Mouse (Mus musculus) induced T-regulatory cell, adult 2 months (primary cell): Measurements from ENCODE around the gene Rrp7a.
A peak's percentile ranks its signal among the peaks of the same experiment; 100 is the strongest.

Experiments
- DNase-seq: peaks from one replicate; pipeline ENCODE4 v3.0.0-alpha.2; 2012; ENCODE audit warnings: low read depth

Rrp7a gene

DNA sequence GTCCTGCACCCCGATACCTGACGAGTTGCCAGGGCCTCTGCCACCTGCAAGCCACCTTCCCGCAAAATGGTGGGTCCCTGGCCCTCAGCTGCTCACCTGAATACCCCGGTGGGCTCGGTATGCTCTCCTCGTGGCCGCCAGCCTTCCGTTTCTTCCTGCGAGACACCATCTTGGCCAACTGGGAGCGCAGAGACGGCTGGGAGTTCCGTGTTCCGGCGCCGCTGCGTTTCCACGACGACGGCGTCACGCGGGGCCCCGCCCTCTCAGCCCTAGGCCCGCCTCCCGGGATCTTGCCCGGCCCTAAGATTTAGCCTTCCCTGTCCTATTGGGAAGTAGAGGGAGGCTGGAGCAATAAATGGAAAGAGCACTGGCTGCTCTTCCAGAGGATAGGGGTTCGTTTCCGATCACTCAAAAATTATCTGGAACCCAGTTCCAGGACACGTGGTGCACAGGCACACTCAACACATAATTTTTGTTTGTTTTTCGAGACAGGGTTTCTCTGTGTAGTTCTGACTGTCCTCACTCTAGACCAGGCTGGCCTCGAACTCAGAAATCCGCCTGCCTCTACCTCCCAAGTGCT is at the start of gene Rrp7a:
TSS of gene Rrp7a (minus strand) at position 236 of the 580 bp plus-strand sequence.
- DNase-seq: peak; percentile 88

DNA sequence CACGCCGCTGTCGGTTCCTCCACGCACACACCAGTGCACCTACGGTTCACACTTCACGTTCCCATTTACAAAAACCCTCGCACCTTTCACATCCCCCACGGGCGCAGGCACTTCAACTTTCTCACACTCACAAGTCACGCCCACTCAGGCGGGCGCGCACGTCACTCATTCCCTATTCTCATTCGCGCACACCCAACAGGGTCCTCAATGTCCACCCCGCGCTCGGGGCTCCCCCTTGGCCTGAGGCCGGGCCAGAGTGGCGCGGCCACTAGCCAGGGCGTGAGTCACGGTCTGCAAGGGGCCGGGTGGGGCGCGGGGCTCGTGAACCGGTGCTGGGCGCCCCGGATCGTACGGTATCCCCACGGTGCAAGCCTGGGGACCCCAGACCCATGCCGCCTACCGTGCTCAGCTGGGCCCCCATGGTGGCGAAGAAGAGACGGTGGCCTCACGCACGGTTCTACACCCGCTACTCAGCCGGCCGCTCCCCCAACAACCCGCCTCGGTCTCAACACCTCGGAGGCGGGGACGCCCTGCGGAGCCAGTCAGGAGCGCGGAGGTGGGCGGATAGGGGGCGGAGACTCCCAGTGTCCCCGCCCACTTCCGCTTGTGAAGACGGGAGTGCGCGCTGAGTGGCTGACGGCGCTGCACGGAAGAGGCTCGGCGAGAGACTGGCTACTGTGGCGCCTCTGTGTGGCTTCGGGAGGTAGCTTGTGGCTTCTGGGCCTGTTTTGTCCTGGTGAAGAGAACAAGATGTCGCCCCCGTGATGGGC is 49.3 kb upstream of the Rrp7a start:
- peak; percentile 99 for DNase-seq

DNA sequence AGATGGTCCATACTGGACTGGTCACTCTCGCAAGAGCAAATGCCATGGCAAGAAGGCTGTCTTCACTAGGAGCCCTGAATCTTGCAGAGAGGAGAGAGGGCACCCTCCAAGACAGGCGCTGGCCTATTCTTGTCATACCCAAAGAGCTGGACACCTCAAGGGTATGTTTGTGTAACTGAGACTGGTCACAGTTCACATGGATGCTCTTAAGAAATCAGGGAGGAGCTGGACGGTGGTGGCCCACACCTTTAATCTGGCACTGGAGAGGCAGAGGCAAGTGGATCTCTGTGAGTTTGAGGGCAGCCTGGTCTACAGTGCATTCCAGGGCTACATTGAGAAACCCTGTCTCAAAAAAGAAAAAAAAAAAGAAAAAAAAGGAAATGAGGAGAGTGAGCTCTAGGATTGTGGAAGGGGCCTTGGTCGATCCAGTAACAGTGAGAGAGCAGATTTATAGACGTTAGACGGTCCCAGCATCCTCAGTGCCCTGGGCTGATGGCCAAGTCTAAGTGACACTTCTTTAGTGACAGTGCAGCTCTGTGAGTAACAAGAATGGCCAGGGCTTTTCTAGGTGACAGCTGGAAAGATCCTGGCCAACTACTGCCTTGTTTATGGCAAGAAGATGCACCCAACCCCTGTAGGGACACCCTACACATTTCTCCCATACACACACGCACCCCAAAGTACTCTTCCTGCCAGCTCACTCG is 48.5 kb upstream of the Rrp7a start:
- DNase-seq: no peak

DNA sequence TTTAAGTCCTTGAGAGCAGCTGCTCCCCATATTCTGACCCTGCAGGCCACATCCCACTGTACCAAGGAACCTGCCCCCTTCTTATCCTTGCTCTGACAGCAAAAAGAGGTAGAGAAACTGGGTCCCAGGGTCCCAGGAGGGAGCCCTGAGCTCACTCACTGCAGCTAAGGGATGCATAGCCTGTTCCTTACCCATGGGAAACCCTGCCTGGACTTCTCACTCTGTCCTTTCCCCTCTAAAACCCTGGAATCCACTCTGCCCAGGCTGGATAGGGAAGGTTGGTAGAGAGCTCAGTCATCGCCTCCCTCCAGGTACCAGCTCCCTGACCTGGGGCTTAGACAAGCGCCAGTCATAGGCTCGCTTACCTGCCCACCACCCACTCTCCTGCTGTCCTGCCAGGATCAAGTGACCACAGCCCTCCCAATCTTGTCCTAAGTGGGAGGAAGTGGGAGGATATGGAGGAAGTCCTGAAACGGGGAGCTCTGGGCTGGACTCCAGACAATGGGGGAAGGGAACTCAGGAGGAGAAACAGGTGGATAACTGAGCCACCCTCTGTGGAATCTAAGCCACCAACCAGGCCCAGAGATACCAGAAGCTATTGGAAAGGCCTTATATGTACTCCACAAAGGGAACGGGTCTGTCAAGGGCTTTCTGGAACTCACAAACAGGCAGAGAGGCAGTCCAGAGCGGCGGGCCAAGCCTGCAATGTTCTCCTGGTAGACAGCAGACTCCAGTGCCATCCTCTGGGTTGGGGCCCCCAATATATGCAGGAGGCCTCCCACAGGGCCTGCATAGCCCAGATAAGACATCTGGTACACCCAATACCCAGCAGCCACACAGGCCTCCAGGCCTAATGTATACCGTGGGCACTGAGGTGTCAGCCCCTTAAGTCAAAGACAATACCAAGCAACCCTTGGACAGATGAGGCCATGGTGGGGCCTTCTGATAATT is 47.4 kb upstream of the Rrp7a start:
- no peak for DNase-seq

DNA sequence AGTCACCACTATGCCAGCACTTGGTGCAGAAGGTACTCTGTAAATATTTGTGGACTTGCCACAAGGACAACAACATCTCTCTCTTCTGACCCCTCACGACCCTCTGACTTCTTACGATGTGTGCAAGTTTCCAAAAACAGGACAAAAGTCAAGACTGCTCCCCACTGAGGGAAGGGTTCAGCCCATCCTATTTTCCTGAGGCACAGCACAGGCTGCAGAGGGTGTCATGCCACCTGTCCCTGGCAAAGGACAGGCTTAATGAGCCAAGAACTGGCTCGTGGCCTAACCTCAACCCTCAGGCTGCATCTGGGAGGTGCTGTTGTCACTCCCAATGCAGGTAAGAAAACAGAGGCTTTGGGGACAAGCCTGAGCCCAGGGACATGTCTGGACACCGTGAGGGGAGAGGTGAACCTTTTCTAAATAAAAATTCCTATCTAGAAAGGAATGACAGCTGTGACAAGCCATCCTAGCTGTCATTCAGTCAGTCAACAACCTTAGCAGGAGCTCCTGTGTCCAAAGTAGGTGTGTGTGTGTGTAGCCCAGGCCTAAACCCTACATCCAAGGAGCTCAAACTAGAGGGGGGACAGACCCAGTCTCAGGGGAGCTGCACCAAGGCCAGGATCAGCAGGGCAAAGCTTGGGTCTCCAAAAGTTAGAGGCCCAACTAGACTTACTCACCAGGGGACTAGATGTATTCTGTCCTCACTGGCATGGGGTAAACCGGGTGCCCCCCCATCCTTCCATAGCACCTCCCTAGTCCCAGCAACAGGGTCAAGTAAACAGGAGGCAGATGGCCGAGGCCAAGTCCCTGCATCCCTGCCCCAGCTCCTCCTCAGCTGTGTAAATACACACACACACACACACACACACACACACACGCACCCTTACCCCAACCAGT is 46.5 kb upstream of the Rrp7a start:
- DNase-seq: no peak

DNA sequence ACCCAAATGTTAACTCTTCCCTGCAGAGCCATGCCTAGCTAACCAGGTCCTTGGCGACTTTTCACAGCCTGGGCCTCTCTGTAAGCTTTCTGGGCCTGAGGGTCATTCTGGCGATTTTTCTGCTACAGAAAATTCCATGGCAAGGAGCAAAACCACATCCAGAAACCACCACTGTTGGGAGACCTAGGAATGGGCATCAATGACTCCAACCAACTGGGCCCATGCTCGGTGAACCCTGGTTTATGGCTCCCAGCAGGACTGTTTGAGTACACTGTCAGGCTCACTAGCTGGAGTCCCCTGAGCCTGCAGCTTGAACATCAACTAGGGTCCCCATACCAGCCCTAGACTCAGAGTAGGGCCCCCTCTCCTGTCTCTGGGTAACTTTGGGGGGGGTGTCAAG is 45.7 kb upstream of the Rrp7a start:
- DNase-seq: no peak

DNA sequence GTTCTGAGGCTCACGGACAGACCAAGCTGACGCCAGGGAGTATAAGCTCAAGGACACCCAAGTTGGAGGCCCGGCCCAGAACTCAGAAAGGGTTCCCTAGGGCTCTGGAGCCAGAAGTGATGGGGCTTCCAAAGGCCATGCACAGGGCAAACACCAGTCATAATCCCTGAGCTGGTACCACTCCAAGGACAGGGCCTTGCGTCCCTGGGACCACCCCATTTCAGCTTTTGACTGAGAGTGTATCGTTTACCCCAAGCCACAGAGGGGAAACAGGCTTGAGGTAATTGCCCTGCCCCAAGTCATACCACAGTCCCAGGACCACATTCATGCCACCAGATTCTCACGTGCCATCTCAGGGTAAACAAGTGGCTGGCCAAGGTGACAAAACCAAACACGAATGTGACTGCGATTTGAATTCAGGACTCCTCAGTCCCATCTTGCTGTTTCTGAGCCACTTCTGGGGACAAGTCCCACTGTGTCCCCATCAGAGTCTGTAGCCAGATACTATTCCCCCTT is 45.0 kb upstream of the Rrp7a start:
- no peak for DNase-seq

DNA sequence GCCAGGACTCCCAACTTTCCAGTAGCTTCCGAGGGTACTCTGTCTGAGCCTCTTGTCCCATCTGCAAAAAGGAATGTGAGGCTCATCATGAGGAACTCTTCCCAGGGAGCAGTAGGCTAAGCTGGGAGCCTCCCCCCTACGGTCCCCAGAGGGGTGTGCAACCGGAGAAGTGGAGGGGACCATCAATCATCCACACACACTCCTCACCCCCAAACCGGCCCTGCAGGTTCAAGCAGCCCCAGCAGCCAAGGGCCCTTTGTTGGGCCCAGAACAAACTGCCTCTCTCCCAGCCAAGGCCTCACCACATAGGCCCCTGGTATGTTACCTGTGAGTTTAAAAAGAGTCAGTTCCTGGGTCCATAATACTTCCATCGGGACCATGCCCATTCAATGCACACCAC is 44.5 kb upstream of the Rrp7a start:
- DNase-seq: no peak

DNA sequence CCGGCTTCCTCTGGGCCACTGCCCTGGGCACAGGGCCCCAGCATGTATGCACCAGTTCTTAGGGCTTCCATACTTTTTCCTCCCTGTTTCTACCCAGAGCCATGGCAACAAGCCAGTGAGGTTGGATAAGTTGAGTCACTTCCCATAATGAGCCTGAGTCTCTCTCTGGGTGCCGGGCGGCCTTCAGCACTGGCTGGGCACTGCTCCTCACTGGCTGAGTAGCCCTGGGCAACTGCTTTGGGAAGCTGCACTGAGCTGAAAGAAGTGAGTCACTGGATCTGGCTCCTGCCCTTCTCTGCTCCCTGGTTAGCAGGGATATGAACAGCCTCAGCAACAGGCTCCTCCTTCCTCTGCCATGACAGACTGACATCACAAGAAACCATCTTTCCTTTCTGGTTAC is 44.0 kb upstream of the Rrp7a start:
- DNase-seq: no peak

DNA sequence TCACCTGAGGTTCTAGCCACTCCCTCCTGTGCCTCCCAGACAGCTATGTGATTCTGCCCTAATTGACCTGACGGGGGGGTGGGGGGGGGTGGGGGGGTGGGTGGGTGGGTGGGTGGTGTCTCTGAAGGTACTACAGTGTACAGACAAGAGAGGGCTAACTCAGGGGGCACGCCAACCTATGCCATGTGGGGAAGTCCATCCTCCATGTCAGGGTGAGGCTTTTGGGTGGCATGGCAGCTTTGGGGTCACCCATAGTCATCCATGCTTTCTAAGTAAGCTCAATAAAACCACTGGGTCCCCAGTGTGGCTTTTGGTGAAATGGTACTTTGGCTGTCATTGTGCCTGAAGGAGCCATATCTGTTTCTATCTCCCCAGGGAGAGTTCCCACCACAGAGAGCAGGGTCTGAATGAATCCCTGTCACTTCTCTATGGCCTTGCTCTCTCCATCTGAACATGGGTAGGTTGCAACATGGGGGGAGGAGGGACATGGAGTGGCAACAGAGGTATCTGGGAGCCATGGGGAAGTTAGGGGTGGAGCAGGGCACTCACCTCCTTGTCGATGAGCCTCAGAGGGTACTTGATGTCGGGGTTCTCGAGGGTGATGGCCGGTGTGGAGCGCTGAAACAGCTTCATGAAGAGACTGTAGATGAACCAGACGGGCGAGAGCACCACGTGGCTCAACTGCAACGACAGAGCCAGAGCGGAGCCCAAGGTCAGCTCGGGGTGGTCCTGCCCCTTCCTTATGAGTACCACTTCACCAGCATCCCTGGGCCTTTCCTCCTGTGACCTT is 43.1 kb upstream of the Rrp7a start:
- no peak for DNase-seq

DNA sequence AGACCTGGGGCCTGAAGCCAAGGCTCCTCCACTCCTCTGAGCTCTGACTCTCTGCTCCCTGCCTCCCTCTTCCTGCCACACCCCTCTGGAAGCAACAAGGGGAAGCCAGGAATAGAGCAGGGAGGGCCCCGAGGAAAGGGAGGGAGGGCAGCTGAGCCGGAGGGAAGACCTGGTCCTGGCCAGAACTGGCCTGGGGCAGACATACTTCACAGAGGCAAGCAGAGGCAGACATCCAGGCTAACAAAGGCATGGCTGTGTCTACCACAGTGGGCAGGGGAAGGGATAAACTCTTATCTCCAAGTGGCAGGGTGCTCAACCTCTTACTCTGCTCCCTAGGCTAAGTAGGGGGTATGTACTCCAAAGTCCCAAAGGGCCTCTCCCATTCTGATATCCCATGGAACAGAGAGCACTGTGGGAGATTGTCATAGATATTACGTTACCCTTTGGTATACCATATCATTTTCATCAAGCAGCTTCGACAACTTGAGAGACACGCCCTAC is 42.4 kb upstream of the Rrp7a start:
- no peak for DNase-seq

DNA sequence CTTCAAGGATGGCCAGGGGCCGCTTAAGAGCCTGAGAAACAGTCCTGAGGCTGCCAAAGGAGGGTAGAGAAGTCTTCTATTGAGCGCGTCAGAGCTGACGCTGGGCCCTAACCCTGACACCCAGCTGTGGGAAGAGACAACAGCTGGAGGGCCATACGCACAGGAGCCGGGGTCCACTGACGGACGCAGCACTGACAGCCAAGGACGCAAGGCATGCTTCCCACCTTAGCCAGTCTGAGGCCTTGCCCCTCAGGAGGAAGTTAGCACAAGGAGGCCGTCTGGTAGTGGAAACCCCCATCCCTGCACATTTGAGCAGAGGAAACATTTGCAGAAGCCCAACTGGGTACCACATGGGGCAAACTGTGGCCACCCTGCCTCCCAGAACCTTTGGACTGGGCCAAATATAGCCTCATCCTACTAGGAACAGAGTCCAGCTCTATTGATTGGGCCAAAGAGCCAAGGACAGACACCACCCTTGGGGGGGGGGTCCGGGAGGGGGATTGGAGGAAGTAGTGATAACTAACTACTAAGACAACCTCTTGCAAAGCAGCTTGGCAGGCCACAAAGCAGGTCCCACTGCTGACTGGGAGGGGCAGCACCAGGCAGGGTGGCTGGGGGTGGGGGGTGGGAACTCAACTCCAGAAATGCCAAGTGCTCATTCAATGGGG is 40.4 kb upstream of the Rrp7a start:
- no peak for DNase-seq

DNA sequence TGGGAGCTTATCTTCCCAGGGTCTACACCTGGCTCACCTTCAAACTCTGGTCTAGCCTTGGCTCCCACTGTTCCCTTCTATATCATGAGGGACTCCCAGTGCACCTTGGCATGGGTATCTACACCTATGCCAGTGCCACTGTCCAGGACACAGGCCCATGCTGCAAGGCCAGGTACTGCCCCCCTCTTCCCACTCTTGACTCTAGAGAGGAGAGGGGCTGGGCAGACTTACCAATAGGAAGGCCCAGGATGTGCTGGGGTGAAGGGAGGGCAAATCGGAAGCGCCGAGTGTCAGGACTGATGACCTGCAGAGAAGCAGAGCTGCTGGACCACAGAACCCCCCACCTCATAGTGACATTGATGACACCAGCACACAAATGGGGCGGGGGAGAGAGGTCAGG is 39.4 kb upstream of the Rrp7a start:
- DNase-seq: no peak

DNA sequence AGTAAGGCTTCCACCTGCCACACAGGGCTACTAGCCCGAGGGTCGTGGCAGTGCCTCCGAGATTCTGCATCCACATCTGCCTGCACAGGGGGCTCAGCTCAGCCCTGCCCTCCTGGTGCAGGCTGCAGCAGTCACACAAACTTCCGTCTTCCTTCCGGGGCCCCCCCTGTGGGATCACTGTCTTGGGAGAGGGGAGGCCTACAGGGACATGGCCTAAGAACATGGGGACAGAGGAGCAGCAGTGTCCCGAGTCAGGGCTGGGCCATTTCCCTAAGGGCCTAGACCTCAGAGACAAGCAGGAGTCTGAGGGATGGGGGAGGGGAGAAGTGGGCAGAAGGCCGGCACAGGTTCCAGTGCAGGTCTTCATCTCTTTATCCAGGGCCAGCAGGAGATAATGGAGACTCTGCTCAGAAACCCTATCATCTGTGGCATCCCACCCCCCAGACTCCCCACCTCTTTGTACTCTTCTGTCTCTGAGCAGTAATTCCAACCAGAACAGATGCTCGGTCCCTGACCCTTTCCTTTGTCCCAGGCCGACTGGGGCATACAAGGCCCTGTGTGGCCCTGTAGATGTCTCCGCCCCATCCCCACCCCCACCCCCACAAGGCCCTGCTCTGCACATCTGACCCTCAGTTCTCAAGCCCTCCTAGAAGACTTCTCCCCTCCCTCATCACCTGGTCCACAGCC is 38.6 kb upstream of the Rrp7a start:
- DNase-seq: no peak

DNA sequence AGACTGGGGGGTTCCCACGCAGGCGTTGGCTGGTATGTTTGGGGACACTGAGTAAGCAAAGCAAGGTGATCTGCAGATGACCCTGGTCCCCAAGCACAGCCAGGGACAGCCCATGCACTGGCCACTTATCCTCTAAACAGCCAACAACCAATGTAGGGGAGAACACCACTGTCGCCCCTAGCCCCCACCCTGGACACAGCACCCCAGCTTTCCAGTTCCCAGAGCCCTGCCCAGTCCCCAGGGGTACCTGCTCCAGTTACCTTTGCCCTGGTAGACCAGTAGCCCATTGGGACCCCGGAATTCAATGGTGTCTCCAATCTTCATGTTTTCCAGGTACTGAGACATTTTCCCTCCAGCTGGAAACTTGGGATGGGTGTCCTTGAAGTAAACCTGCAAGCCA is 38.0 kb upstream of the Rrp7a start:
- DNase-seq: no peak

DNA sequence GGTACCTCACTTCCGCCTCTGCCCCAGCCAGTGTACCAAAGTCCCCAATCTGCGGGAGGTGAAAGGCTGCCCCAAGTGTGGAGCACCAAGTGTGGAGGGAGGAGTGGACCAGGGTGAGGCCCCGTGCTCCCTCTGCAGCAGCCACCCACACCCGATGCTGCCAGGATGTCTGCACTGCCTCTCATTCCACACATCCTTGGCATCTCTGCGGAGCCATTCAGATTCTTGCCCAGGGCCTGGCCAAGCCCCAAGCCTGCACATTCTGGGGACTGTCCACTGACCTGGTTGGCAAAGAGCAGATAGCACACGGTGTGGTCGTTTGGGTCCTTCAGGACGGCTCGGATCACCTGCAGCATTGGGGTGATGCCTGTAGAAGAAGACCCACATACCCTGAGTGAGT is 37.2 kb upstream of the Rrp7a start:
- no peak for DNase-seq

DNA sequence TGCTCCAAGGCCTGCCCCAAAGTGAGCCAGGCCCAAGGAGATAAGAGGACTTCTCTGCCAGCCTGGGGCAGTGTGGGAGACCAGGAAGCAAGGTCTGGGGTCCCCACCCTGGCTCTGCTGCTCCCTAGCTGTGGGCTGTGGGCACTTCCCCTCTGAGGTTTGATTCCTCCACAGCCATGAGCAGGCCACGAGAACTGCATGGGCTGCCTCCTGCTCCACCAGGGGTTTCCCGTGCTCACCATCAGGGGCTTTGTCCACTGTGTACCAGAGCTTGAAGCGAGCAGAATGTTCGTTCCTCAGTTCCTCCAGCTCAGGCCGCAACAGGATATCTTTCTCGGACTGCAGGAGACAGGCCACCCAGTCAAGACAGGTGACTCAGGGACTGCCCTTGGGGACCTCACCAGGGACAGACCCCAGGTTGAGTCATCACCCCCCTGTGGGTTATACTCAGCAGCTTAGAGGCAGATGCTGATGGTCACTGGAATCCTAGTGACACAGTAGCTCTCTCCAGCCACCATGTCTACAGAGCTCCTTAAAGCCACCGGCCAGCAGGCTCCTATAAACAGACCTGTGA is 36.1 kb upstream of the Rrp7a start:
- DNase-seq: no peak

DNA sequence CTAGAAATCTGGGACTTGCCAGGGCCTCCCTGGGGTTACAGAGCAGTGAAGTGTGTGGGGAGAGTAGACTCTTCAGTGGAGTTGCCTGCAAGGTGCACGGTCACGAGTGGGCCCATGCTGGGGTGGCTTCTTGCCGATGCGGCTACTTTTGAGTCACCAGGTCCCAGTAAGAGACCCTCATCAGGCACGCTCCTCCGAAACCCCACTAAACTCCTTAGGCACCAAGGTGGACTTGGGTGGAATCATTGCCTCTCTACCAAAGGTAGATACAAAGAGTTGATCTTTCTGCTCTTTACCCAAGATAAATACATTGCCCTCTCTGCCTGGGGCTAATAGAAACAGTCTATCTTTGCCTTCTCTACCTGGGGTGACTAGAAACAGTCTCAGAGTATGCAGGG is 35.1 kb upstream of the Rrp7a start:
- DNase-seq: no peak
